Mouse (Mus musculus) frontal cortex, postnatal 14 days (tissue): ENCODE results near the gene Efl1.
"Not testable (repeated sequence)": the region's sequence is repeated elsewhere in the genome, so short reads cannot be mapped to it uniquely, and the experiment has no call there.

ENCODE experiments used
- DNase-seq, 2 experiments: peaks; one replicate each; pipeline ENCODE4 v3.0.0; 2022; ENCODE audit warnings: low spot score in 2 of 2

Gene Efl1

DNA sequence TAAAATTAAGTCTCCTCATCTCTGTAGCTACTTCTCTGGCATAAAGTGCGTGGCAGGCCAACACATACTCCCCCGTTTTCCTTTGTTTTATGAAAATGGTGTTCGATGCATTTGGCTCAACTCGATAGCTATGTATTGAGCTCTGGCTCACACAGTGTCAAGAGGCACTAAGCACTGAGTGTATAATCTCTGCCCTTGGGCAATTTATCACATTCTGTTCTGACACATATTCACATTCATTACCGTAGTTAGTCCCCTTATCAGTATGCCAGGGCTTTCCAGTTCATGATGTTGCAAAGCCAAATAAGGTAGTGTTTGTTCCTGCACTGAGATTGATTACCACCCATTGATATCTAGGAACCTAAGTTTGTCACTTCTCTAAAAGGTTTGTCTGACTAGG, 71.3 kb downstream of the Efl1 start:
- no peak for DNase-seq

DNA sequence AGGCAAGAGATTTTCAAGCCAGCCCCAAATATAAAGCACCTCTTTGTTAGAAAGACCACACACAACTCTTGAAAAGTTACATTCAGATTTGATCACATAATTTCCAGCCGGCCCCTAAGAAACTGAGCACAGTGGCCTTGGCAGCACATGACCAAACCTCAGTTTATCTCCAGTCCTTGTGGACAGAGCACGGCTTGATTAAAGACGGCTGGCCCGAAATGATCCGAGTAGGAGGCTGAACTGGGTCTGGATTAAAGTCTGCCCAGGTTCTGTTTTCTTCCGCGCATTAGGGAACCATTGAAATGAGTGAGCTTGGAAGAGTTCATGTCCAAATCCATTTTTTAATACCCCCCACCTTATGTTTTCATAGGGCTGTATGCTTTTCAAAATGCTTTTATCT, 72.1 kb downstream of the Efl1 start:
- no peak for DNase-seq

DNA sequence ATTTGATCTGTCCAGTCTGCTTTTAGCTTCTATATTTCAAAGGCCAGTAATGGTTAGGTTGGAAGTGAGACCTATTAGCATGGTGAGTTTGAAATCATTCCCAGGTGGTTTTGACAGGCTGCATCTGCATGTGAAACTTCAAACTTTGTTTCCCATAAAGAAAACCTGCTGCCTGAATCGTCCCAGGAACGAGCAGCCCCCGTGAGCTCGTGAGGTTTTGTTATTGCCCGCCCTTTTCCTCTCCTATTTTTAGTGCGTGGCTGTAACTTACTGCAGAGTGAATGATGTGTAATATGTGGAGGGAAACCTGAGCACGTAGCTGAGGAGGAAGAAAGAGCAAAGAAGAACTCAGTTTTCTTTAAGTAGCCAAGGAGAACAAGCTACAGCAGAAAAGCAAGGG, 72.5 kb downstream of the Efl1 start:
- no peak for DNase-seq

DNA sequence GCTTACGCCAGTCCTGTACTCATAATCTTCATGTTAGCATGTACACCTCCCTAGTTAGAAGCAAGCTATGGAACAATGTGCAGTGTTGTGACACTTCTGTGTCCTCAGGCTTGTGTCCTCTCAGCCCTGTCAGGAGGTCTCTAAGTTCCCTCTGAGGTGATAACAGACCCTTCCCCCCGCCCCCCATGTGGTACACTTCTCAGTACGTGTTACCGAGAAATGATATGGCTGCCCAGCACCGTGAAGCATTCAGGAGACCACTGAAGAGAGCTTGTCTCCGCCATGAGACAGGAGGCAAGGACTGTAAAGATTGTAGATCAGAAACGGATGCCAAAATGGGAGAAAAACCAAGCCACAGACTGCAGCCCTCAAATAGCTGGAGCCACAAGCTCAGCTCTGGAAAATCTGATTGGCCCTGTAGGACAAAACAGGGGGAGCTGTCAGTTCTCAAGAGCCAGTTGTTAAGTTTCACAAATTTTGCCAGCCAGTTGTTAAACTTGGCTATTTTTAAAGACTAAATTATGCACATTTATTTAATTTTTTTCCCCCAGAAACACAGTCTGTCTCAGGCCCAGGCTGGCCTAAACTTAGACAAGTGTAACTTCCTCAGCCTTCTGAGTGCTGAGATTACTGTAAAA, 74.2 kb downstream of the Efl1 start:
- no peak for DNase-seq

DNA sequence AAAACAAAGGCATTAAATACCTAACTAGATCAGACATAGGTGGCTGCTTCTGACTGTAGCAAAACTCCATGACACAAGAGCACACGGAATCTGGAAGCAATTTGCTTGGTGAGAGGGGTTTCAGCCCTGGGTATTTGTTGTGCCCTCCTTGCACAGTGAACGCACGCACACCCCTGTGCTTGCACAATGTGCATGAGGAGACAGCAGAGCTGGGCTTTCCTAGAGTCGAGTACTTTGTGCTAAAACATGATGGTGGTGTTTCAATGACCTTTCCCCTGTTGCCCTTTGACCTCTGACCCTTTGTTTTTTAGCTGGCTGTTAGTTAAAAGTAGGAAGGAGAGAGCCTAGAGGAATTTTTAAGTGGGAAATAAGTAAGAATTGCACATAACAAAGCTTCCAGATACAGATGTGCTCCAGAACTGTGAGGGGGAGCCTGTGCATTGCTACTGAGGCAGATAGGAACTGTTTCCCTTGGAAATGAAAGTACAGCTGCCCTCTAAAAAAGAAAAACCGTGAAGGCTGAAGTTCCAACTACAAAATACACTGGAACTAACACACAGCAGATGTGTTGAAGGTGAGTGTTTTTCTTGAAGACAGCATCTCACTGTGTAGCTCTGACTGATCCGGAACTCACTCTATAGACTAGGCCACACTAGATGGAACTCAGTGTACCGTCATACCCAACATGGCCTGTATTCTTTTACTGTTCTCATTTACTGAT, 74.9 kb downstream of the Efl1 start:
- no peak for DNase-seq

DNA sequence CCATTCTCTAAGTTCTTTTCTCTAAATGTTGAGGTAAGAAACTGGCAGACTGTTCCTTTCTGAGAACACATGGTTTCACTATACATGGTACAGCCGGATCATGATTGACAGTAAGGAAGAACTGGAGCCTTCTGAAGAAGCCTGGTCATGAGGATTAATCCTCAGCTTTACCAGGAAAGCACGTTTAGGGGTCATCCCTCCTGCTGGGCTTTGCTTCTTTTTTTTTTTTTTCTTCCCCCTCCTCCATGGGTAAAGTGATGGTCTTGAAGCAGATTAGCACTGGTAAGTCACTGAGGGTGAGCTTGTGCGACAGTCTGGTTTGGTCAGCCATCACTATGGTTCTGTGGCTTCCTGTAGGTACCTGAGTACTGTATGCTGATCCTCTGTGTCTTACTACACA, 76.1 kb downstream of the Efl1 start:
- no peak for DNase-seq

DNA sequence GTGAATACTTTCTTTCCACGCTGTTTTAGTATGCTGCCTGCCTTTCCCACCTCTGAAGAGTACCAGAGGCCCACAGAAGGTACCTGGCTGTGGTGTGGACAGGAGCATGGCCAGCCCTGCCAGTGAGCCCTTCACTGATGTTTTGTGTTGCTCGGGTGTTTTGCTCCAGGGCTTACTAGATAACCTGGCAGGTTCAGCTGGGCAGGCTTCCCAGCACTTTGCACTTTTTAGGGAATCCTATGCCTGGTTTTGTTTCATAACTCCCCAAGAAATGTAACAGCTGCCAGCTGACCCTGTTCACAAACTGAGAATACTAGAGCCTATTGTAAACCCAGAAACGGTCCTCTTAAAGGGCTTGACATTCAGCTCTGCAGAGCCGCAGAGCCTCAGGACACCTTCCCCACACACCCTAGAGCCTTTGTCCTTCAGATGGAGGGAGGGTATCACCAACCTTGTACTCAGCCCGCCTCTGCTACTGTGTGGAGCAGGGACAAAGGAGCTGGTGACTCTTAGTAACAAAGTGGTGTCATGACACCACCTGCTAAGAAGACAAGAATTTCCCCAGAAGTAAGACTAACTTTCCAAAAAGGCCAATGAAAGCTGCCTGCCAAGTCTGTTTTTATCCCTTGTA, 76.7 kb downstream of the Efl1 start:
- no peak for DNase-seq

DNA sequence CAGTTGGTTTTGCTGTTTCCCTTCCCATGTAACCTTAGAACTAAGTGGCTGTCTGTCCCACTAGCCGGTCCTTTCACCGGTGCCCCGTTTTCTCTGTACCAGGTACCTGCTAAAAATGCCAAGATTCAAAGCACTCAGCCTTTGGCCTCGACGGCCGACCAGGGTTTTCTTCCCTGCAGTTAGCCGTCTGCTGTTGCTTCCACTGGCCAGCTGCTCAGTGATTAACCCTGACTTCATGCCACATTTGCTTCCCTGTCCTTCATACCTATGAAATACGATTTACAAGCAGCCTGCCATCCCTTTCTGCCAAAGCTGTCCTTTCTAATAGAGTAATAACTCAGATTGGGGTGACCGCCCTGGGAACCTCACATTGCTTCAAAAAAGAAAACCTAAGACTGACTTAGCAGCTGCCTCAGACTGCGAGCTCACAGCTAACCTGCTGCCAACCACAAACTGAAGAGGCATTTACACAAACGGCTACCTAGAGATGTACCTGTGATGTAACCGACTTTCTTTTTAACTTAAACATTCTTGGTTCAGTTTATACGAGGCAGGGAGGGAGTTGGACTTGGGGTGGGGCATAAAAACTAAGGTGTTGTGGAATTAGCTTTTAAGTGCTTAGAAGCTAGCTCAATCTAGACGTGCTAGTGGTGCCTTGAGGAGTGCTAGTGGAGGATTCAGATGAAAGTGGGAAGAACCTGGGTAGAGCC, 77.5 kb downstream of the Efl1 start:
- DNase-seq = no peak

DNA sequence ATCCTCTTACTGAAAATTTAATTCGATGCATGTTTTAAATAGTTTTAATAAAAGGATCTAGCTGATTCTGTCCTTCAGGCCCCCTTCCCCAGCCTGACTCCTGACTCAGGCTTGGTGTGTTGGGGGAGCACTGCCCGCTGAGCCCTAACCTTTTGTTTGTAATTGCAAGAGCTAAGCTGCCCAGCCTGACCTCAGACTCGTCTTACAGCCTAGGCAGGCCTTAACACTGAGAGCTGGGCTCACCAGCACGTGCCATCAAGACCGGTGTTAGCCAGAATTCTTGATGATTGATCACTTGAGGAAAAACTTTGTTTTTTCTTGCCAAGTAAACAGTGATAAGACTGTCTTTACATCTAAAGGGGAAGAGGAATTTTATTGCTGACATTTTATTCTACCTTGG, 78.7 kb downstream of the Efl1 start:
- DNase-seq = no peak

DNA sequence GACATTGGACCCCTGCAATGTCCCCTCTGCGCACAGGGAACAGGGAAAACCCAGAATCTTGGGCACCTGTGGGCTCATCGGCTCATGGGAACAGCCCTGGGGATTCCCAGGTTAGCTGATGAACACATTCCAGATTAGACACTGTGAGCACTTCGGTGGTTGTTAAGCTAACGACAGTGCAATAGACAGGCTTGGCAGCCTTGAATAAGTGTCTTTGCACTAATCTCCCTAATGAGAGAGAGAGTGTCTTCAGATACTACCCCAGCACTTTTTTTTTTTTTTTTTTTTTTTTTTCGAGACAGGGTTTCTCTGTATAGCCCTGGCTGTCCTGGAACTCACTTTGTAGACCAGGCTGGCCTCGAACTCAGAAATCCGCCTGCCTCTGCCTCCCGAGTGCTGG, 80.6 kb downstream of the Efl1 start:
- not testable (repeated sequence) for DNase-seq

DNA sequence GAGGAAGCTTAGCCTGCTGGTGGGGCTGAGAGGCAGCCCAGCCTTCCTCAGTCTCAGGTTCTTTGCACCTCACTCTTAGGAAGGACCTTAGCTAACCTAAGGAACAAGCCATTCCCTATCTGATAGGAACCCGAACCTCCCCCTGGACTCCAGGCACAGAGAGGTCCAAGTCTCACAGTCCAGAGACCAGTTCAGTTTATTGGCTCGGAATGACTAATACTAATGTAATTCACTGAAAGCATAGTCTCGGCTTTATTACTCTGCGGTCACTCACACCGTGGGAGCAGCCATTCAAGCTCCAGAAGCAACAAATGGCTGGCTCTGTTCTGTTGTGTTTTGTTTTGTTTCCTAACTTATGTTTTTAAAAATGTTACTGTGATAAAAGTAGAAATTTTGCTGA, 84.7 kb downstream of the Efl1 start:
- no peak for DNase-seq

DNA sequence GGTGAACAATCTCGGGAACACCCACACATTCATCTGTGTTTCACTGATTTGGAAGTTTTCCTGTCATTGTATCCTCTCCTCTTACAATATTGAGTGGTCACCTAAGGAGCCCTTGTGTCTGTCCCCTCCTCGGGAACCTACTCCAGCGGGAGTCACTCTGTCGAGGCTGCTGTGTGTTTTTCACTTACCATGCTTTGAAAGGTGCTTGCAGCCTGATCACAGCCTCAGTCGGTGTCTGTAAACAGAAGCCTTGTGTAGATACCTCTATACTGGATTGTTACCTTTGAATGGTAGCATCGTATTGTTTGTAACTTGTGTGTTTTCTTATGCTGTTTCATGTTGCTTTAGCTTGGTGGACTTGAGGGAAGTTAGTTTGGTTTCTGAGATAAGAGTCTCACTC, 85.6 kb downstream of the Efl1 start:
- DNase-seq = no peak

DNA sequence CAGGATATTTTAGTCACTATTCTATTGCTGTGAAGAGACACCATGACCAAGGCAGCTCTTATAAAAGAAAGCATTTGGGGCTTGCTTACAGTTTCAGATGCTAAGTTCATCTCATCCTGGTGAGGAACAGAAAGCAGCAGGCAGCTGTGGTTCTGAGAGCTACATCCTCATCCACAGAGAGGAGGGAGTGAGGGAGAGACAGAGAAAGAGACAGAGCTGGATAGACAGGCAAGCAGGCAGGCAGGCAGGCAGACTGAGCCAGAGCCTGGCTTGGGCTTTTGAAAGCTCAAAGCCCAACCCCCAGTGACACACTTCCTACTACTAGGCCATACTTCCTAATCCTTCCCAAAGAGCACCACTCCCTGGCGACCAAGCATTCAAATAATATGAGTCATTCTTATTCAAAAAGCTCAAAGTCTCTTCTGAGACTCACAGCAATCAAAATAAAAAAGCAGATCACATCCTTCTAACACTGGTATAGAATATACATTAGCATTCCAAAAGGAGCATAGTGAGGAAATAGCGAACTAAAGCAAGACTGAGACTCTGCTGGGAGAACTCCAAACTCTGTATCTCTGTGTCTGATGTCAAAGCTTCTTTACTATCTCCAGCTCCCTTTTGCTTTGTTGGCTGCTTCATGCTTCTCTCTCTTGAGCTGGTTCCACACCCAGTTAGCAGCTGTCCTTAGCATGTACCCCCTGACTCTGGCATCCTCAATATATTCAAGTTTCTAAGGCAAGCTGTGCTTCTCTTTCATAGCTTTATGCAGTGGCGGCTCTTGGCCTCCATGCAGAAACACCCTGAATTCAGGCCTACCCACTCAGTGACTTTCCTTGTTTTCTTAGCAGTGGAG, 86.6 kb downstream of the Efl1 start:
- no peak for DNase-seq

DNA sequence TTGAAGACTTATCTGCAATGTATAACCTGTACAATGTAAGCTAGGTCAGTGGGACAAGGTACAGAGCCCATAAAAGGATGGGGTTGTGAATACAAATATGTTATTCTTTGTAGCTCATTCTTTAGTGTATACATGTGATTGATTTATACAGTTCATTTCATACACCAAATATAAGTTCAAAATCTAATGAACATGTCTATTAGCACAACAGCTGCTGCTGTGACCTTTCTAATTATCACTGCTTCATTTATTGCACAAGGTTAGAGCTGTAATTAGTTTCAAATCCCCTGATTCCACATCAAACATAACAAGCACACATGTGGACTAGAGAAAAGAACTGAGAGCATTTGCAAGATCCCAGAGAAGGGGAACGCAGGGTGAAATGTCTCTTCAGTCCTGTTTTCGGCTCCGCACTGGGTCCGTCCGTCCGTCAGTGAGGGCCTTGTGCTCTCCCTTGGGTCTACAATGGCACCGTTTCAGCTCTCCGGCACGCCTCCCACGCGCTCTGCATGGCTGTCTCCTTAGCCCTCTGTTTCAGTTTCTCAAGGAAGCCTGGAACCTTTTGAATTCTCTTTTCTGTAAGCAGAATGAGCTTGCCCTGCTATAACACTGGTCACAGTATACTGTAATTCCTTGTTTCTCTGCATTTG, 94.8 kb downstream of the Efl1 start:
- peak in 1 of 2 experiments; percentile 42 for DNase-seq

DNA sequence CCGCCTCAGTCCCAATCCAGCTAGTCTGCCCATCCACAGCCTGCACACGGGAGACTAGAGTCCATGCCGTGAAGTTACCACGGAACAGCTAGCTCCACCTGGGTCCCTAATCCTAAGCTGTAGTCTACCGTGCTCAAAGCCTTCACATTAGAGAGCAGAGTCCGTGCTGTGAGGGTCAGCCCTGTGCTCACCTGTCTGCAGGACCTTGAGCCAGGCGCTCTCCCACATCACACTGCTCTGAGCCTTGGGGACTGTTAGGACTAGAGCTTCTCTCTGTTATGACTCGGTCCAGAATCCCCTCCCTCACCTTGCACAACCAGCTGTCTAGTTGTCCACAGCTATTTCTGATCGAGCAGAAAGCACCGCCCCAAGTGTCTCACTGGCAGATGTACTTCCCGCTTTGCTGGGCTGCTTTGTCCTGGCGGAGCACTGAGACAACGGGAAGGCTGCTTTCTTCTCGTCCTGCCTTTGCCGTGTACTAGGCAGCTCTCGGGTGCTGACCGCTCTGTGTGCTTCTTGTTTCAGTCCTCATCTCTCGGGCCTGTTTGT, 95.8 kb downstream of the Efl1 start:
- no peak for DNase-seq

DNA sequence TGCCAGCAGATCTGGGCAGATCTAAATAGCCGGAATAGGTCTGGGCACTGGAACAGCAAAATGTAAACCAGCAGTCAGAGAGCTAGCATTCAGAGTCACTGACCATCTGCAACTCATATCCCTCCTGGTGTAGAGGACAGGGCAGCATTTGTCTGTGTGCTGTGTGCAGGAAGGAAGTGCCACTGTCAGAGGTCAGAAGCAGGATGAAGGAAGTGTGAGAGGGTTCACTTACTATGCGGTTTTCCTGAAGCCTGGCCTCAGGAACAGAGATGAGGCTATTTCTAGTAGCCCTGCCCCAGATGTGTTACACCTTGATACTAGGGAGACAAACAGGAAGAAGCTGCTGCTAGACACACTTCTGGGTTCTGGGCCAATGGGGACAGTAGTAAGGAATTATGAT, 100.4 kb downstream of the Efl1 start:
- no peak for DNase-seq

DNA sequence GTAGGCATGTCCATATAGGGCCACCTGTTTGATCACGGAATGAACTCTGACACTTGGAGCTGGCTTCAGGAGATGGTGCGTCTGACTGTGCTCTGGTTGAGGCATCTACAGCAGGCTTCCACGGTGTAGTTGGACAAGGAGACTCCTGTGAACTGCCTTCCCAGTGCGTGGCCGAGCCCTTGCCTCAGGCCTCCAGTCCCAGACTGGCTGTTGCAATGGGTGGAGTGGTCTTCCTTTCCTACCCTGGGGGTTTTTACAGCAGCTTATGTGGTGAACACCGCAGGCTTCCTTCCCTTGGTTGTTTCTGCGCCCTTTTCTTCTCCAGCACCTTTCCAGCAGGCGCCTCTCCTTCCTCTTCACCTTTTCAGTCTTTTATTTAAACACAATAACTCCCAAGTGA, 100.8 kb downstream of the Efl1 start:
- no peak for DNase-seq

DNA sequence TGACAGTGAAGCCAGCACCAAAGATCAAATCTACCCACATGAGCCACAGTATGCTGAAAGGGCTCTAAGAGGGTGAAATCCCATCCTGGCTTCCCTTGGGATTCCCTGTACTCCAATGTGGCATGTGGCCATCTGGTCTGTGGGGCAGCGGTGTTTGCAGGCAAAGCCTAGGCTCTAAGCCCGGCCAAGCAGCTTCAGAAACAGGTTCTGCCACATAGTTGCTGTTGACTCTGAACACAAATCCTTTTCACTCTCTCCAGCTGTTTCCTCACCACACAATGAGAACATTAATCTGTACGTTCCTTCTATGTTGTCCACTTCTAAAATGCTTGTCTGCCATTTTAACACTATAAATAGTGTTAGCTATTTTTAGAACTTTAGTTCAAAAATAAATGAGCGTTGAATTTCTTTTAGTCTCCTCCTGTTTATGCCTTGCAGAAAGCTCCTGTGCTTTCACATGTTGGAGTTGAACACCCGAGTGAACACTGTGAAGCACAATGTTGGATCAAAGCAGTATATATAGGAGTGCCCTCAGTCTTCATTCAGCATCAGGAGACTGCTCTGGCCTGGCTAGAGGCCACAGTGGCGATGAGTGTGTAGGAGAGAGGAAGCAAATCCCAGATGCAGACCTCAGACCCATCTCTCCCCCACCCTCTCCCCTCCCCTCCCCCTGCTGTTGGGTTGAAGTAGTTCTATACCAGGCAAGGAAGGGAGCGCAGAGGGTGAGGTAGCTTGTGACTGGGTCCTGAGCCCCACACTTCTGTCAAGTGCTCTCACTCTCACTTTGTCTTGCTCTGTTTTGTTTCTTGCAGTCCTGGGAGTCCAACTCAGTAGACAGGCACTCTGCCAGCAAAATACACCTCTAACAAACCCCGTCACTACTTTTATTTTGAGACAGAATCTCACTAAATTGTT, 104.0 kb downstream of the Efl1 start:
- DNase-seq = no peak

DNA sequence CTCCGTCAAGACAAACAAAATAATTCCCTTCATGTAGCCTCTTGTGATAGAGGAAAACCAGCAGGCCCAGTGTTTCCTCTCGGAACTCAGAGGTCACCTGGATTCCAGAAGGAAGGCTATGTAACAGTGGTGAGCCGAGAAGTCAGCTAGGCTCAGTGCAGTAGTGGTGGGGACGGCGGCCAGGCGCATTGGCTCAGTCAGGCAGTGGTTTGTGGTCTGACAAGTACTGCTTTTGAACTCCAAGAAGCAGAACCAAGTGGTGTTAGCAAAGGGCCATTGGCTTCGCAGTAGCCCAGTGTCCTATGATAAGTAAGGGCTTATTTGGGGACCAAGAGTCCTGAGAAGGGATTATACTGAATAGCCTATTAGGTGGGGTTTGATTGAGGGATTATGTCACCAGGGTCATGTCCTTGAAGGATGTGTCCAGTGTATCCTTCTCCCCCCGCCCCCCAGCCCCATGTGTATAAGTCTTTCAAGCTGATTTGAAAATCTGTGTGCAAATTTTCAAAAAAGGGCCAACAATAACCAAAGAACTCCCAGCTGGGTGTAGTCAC, 107.3 kb downstream of the Efl1 start:
- no peak for DNase-seq

DNA sequence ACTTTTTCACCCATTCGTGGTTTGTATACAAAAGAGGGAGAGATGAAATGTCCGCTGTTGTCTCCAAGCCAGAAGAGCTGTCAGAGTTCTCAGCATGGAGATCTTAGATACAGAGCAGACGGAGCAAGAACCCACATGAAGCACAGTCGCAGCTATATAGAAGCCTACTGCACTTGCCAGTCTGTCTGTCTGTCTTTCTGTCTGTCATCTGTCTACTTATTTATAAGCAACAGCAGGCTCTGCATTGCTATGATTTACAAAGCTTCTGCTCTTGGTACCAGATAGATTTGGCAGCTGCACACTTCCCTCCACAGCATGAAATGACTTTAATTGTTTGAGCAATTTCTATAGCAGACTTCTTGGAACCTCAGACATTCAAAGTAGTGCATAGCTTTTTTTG, 110.1 kb downstream of the Efl1 start:
- no peak for DNase-seq
